Mouse (Mus musculus): ENCODE measurements at regions not wholly inside any gene's neighbourhood (a gene's known extent, or its start where the extent isn't known, plus 50 kb on each side); places are given as distances from the start of the nearest gene placed in this dataset.

GRCm38 (mm10) chr4:99348674-99349073 is 53.0 kb downstream of the Gm12689 start:
- TF ChIP-seq CTCF (IDR thresholded peaks at IDR 0.05; ENCODE audit: low read depth, low read length) (peak; percentile 81), POLR2A (IDR thresholded peaks at IDR 0.05; ENCODE audit: insufficient read depth, low read length) (no peak), EP300 (IDR thresholded peaks at IDR 0.05; ENCODE audit: insufficient read depth, low read depth, low read length) (no peak)
- no peak overlapping the region for H3K27ac ChIP-seq (ENCODE audit: insufficient read depth, low read length)
- no peaks in the 10 kb centered on the region for H3K4me1 ChIP-seq (ENCODE audit: control insufficient read depth, insufficient read depth, low read length)
- H3K36me3 ChIP-seq (ENCODE audit: control insufficient read depth, insufficient read depth, low read length, poor library complexity, severe bottlenecking): no peaks in the 10 kb centered on the region
- no peak overlapping the region for H3K9ac ChIP-seq (ENCODE audit: low read depth, poor library complexity, severe bottlenecking)
- H3K9me3 ChIP-seq (replicated peaks; ENCODE audit: control insufficient read depth, insufficient read depth, low read length, poor library complexity, severe bottlenecking): no peaks in the 10 kb centered on the region
- no peak overlapping the region for H3K4me3 ChIP-seq (ENCODE audit: low read depth, low read length)
- no peaks in the 10 kb centered on the region for H3K27me3 ChIP-seq (ENCODE audit: control insufficient read depth, insufficient read depth, low read length, poor library complexity, severe bottlenecking)

GRCm38 (mm10) chr4:99353122-99353774 is 57.5 kb downstream of the Gm12689 start:
- Histone ChIP-seq H3K27me3 (ENCODE audit: control insufficient read depth, insufficient read depth, low read length, poor library complexity, severe bottlenecking) (no peaks in the 10 kb centered on the region), H3K36me3 (ENCODE audit: control insufficient read depth, insufficient read depth, low read length, poor library complexity, severe bottlenecking) (no peaks in the 10 kb centered on the region), H3K9me3 (replicated peaks; ENCODE audit: control insufficient read depth, insufficient read depth, low read length, poor library complexity, severe bottlenecking) (no peaks in the 10 kb centered on the region; the same call in 1 of the 2 replicates), H3K4me3 (ENCODE audit: low read depth, low read length) (no peak overlapping the region), H3K4me1 (ENCODE audit: control insufficient read depth, insufficient read depth, low read length) (peaks cover 2% of the 10 kb centered on the region), H3K27ac (ENCODE audit: insufficient read depth, low read length) (no peak overlapping the region), H3K9ac (ENCODE audit: low read depth, poor library complexity, severe bottlenecking) (no peak overlapping the region)
- TF ChIP-seq CTCF (IDR thresholded peaks at IDR 0.05; ENCODE audit: low read depth, low read length) (no peak), POLR2A (IDR thresholded peaks at IDR 0.05; ENCODE audit: insufficient read depth, low read length) (no peak), EP300 (IDR thresholded peaks at IDR 0.05; ENCODE audit: insufficient read depth, low read depth, low read length) (no peak)

GRCm38 (mm10) chr4:99354241-99354640 is 58.5 kb downstream of the Gm12689 start:
- Histone ChIP-seq H3K36me3 (ENCODE audit: control insufficient read depth, insufficient read depth, low read length, poor library complexity, severe bottlenecking) (no peaks in the 10 kb centered on the region), H3K27ac (ENCODE audit: insufficient read depth, low read length) (no peak overlapping the region), H3K9me3 (replicated peaks; ENCODE audit: control insufficient read depth, insufficient read depth, low read length, poor library complexity, severe bottlenecking) (no peaks in the 10 kb centered on the region; the same call in 1 of the 2 replicates), H3K4me1 (ENCODE audit: control insufficient read depth, insufficient read depth, low read length) (peaks cover 2% of the 10 kb centered on the region), H3K4me3 (ENCODE audit: low read depth, low read length) (no peak overlapping the region), H3K27me3 (ENCODE audit: control insufficient read depth, insufficient read depth, low read length, poor library complexity, severe bottlenecking) (no peaks in the 10 kb centered on the region), H3K9ac (ENCODE audit: low read depth, poor library complexity, severe bottlenecking) (no peak overlapping the region)
- TF ChIP-seq POLR2A (IDR thresholded peaks at IDR 0.05; ENCODE audit: insufficient read depth, low read length) (no peak), EP300 (IDR thresholded peaks at IDR 0.05; ENCODE audit: insufficient read depth, low read depth, low read length) (no peak), CTCF (IDR thresholded peaks at IDR 0.05; ENCODE audit: low read depth, low read length) (no peak)

GRCm38 (mm10) chr4:99354835-99355234 is 59.1 kb downstream of the Gm12689 start:
- TF ChIP-seq CTCF (IDR thresholded peaks at IDR 0.05; ENCODE audit: low read depth, low read length) (no peak), POLR2A (IDR thresholded peaks at IDR 0.05; ENCODE audit: insufficient read depth, low read length) (no peak), EP300 (IDR thresholded peaks at IDR 0.05; ENCODE audit: insufficient read depth, low read depth, low read length) (no peak)
- Histone ChIP-seq H3K36me3 (ENCODE audit: control insufficient read depth, insufficient read depth, low read length, poor library complexity, severe bottlenecking) (no peaks in the 10 kb centered on the region), H3K9ac (ENCODE audit: low read depth, poor library complexity, severe bottlenecking) (no peak overlapping the region), H3K27me3 (ENCODE audit: control insufficient read depth, insufficient read depth, low read length, poor library complexity, severe bottlenecking) (no peaks in the 10 kb centered on the region), H3K27ac (ENCODE audit: insufficient read depth, low read length) (no peak overlapping the region), H3K9me3 (replicated peaks; ENCODE audit: control insufficient read depth, insufficient read depth, low read length, poor library complexity, severe bottlenecking) (no peaks in the 10 kb centered on the region; the same call in 1 of the 2 replicates), H3K4me1 (ENCODE audit: control insufficient read depth, insufficient read depth, low read length) (peaks cover 2% of the 10 kb centered on the region), H3K4me3 (ENCODE audit: low read depth, low read length) (no peak overlapping the region)

GRCm38 (mm10) chr4:99368036-99368435 is 72.3 kb downstream of the Gm12689 start:
- TF ChIP-seq POLR2A (IDR thresholded peaks at IDR 0.05; ENCODE audit: insufficient read depth, low read length): no peak
- TF ChIP-seq EP300 (IDR thresholded peaks at IDR 0.05; ENCODE audit: insufficient read depth, low read depth, low read length): no peak
- Histone ChIP-seq H3K4me3 (ENCODE audit: low read depth, low read length) (no peak overlapping the region), H3K4me1 (ENCODE audit: control insufficient read depth, insufficient read depth, low read length) (no peaks in the 10 kb centered on the region)

GRCm38 (mm10) chr4:99371162-99371561 is 75.5 kb downstream of the Gm12689 start:
- H3K27me3 ChIP-seq (ENCODE audit: control insufficient read depth, insufficient read depth, low read length, poor library complexity, severe bottlenecking): no peaks in the 10 kb centered on the region
- no peak overlapping the region for H3K27ac ChIP-seq (ENCODE audit: insufficient read depth, low read length)
- no peak overlapping the region for H3K9ac ChIP-seq (ENCODE audit: low read depth, poor library complexity, severe bottlenecking)
- TF ChIP-seq EP300 (IDR thresholded peaks at IDR 0.05; ENCODE audit: insufficient read depth, low read depth, low read length): no peak
- no peak for TF ChIP-seq POLR2A (IDR thresholded peaks at IDR 0.05; ENCODE audit: insufficient read depth, low read length)
- no peak for TF ChIP-seq CTCF (IDR thresholded peaks at IDR 0.05; ENCODE audit: low read depth, low read length)
- no peaks in the 10 kb centered on the region for H3K36me3 ChIP-seq (ENCODE audit: control insufficient read depth, insufficient read depth, low read length, poor library complexity, severe bottlenecking)
- H3K4me1 ChIP-seq (ENCODE audit: control insufficient read depth, insufficient read depth, low read length): no peaks in the 10 kb centered on the region
- H3K4me3 ChIP-seq (ENCODE audit: low read depth, low read length): no peak overlapping the region
- no peaks in the 10 kb centered on the region for H3K9me3 ChIP-seq (replicated peaks; ENCODE audit: control insufficient read depth, insufficient read depth, low read length, poor library complexity, severe bottlenecking)

More at GRCm38 (mm10) chr4:99368036-99368435, 72.3 kb downstream of the Gm12689 start:
- no peaks in the 10 kb centered on the region for H3K27me3 ChIP-seq (ENCODE audit: control insufficient read depth, insufficient read depth, low read length, poor library complexity, severe bottlenecking)
- no peak overlapping the region for H3K27ac ChIP-seq (ENCODE audit: insufficient read depth, low read length)
- no peak overlapping the region for H3K9ac ChIP-seq (ENCODE audit: low read depth, poor library complexity, severe bottlenecking)
- H3K36me3 ChIP-seq (ENCODE audit: control insufficient read depth, insufficient read depth, low read length, poor library complexity, severe bottlenecking): no peaks in the 10 kb centered on the region
- H3K9me3 ChIP-seq (replicated peaks; ENCODE audit: control insufficient read depth, insufficient read depth, low read length, poor library complexity, severe bottlenecking): no peaks in the 10 kb centered on the region

Data from ES-Bruce4 (cell line).